Mouse (Mus musculus): ENCODE data around the gene Slc28a3. TPM values are rescaled to one million over a fixed set of nuclear protein-coding genes. Genes with fewer than 3 reads are reported as not detected.
A peak's percentile ranks its signal among the peaks of the same experiment; 100 is the strongest.

Slc28a3 gene
- polyA plus RNA-seq, 1 experiment from 2014 or later = not detected

GRCm38 (mm10) chr13:58536466-58537231 lies 74.0 kb downstream of the Slc28a3 start:
- Histone ChIP-seq H3K4me1 (replicated peaks) (no peaks in the 10 kb centered on the region), H3K9me3 (no peaks in the 10 kb centered on the region), H3K27ac (no peak overlapping the region), H3K36me3 (no peaks in the 10 kb centered on the region), H3K27me3 (ENCODE audit: insufficient read depth, poor library complexity, severe bottlenecking) (no peaks in the 10 kb centered on the region), H3K4me3 (no peak overlapping the region)
- 80% methylated on average over 2 of the region's 2 CpGs for WGBS
- DNase-seq (ENCODE audit: low spot score) = no peak

GRCm38 (mm10) chr13:58535321-58535720 lies 75.4 kb downstream of the Slc28a3 start:
- no peak overlapping the region for H3K27ac ChIP-seq
- no peaks in the 10 kb centered on the region for H3K27me3 ChIP-seq (ENCODE audit: insufficient read depth, poor library complexity, severe bottlenecking)
- no peaks in the 10 kb centered on the region for H3K36me3 ChIP-seq
- H3K4me1 ChIP-seq (replicated peaks) = no peaks in the 10 kb centered on the region
- 83% methylated on average over 2 of the region's 2 CpGs for WGBS
- H3K9me3 ChIP-seq = no peaks in the 10 kb centered on the region
- no peak for DNase-seq (ENCODE audit: low spot score)
- no peak overlapping the region for H3K4me3 ChIP-seq

GRCm38 (mm10) chr13:58534861-58535260 lies 75.8 kb downstream of the Slc28a3 start:
- Histone ChIP-seq H3K9me3 (no peaks in the 10 kb centered on the region), H3K27me3 (ENCODE audit: insufficient read depth, poor library complexity, severe bottlenecking) (no peaks in the 10 kb centered on the region), H3K27ac (no peak overlapping the region), H3K4me3 (no peak overlapping the region), H3K4me1 (replicated peaks) (no peaks in the 10 kb centered on the region), H3K36me3 (no peaks in the 10 kb centered on the region)
- DNase-seq (ENCODE audit: low spot score) = no peak
- WGBS = 89% methylated on average over 3 of the region's 3 CpGs

DNA sequence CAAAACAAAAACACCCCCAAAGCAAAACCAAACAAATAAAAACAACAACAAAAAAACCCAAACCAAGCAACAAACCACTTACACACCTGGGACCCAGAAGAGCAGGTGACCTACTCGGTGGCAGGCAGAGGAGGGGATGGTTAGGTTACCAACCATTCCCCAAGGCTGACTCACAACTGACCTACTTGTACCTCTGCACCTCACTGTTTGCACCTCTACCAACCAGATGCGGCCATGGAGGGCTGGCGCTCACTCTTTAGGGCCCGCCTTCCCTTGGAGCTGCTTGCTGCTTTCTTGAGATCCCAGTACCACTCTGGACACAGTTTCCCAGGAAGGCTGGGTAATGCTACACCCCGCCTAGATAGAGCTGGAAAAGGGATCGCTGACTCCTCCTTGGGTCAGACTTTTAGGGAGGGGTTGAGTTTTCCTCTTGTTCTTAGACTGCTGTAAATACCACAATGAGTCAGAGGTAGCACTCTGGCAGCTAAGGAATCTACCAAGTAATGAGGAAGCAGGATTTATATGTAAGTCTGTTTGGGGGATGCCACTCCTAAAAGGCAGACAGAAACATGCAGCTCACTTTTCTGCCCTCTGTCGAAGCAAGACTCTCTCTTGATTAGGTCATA lies 76.3 kb downstream of the Slc28a3 start:
- Histone ChIP-seq H3K27ac (no peak overlapping the region), H3K4me3 (no peak overlapping the region), H3K4me1 (replicated peaks) (0 out of 2 replicates have a peak, but pooled peaks cover 2% of the 10 kb centered on the region), H3K27me3 (ENCODE audit: insufficient read depth, poor library complexity, severe bottlenecking) (no peaks in the 10 kb centered on the region), H3K9me3 (no peaks in the 10 kb centered on the region), H3K36me3 (no peaks in the 10 kb centered on the region)
- WGBS = 82% methylated on average over 7 of the region's 7 CpGs
- no peak for DNase-seq (ENCODE audit: low spot score)

DNA sequence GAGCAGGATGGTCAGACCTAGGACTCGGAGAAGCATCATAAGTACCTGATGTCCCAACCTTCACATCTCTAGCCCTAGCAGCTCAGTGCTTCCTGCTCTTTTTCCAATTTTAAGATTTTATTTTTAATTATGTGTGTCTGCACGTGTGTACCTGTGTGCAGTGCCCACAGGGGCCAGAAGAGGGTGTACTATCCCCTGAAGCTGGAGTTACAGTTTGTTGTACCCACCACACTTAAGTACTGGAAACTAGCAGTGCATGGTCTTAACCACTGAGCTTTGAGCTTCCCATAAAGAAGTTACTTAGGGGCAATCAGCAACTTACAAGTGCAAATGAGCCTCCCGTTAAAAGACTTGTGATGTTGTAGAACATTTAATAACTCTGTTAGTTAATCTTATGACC lies 86.1 kb downstream of the Slc28a3 start:
- peaks cover 13% of the 10 kb centered on the region; the same call in 1 of the 2 replicates for H3K27me3 ChIP-seq (ENCODE audit: insufficient read depth, poor library complexity, severe bottlenecking)
- peaks cover 22% of the 10 kb centered on the region for H3K4me1 ChIP-seq (replicated peaks)
- 89% methylated on average over 3 of the region's 3 CpGs for WGBS
- no peaks in the 10 kb centered on the region for H3K36me3 ChIP-seq
- H3K9me3 ChIP-seq = no peaks in the 10 kb centered on the region
- DNase-seq (ENCODE audit: low spot score) = no peak
- H3K27ac ChIP-seq = no peak overlapping the region
- H3K4me3 ChIP-seq = no peak overlapping the region

DNA sequence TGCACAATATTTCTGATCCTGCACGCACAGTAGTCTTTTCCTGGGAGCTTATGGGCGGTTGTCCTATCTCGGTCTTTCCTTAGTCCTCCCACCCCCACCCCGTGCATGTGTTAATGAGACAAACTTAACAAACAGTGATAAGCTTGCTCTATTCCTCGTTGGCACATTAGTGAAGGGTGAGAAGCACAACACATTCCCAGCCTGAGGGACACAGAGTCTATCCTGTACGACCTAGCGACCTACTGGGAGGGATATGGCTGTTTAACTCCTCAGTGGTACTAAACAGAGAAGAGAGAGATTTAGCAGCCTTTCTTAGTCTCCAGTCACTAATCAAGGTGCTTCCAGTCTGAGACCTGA lies 86.9 kb downstream of the Slc28a3 start:
- WGBS = 74% methylated on average over 7 of the region's 7 CpGs
- no peak overlapping the region for H3K4me3 ChIP-seq
- H3K27me3 ChIP-seq (ENCODE audit: insufficient read depth, poor library complexity, severe bottlenecking) = peaks cover 13% of the 10 kb centered on the region; the same call in 1 of the 2 replicates
- DNase-seq (ENCODE audit: low spot score) = no peak
- no peak overlapping the region for H3K27ac ChIP-seq
- H3K36me3 ChIP-seq = no peaks in the 10 kb centered on the region
- no peaks in the 10 kb centered on the region for H3K9me3 ChIP-seq
- H3K4me1 ChIP-seq (replicated peaks) = peaks cover 20% of the 10 kb centered on the region

DNA sequence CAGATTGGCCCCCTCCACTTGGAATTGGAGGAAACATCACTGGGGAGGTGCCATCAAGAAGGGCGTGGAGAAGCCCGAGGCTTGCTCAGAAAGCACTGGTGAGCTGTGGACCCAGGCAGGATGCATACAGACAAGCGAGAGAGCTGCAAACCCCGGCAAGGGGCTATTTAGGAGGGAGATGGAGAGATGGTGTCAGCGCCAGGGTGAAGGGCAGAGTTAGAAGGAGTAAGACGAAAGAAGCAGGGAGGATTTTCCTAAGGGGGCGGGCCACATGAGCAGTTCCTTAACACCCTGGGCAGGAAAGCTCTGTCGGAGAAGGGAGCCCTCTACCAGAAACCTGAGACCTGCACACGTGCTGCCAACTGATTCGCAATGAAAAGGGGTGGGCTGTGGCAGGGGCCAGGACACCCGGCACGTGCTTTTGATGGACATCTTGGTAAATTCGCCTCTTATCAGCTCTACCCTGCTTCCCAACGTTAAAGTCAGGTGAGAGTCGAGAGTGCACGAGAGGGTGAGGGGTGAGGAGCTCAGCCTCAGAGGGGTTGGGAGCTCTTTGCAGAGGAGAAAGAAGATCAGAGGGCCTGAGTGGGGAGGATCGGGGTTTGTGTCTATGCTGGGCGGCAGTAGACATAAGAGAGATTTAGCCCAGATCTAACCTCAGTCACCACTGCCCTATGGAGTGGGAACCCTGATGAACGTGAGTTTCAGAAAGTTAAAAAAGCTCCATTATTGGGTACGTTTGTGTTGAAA lies 87.5 kb downstream of the Slc28a3 start:
- H3K4me1 ChIP-seq (replicated peaks) = peaks cover 23% of the 10 kb centered on the region
- no peak overlapping the region for H3K4me3 ChIP-seq
- 0 out of 2 replicates have a peak overlapping the region, but pooled peaks have one; percentile 12 for H3K27ac ChIP-seq
- no peaks in the 10 kb centered on the region for H3K36me3 ChIP-seq
- peak; percentile 31 for DNase-seq (ENCODE audit: low spot score)
- H3K27me3 ChIP-seq (ENCODE audit: insufficient read depth, poor library complexity, severe bottlenecking) = peaks cover 13% of the 10 kb centered on the region; the same call in 1 of the 2 replicates
- H3K9me3 ChIP-seq = no peaks in the 10 kb centered on the region
- 29% methylated on average over 20 of the region's 20 CpGs for WGBS

DNA sequence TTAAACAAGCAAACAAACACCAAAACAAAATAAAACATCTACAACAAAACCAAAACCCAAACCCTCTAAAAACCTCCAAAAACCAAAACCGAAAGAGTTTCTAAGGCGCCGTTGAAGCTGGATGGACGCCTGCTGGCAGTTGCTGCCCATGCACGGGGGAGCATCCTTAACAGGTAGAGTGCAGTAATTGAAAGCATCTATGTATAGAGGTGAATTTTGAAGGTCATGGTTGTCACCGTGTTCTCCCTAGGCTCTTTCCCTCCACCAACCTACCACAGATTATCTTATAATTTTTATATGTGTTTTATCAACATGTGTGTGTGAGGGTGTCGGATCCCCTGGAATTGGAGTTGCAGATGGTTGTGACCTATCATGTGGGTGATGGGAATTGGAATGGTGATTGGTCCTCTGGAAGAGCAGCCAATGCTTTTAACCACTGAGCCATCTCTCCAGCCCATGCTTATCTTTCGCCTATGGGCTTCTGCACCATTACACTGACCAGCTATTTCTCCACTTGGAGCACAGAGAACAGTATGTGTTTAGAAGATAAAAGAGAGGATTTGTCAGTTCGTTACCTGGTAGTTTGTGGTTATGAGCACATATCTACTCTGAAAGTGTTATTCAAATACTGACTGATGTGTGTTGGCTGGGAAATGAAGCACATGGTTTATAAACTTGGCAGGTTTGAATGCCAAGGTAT lies 89.2 kb downstream of the Slc28a3 start:
- WGBS = 93% methylated on average over 9 of the region's 9 CpGs
- Histone ChIP-seq H3K36me3 (no peaks in the 10 kb centered on the region), H3K27me3 (ENCODE audit: insufficient read depth, poor library complexity, severe bottlenecking) (peaks cover 13% of the 10 kb centered on the region; the same call in 1 of the 2 replicates), H3K27ac (no peak overlapping the region), H3K9me3 (no peaks in the 10 kb centered on the region), H3K4me1 (replicated peaks) (peaks cover 25% of the 10 kb centered on the region), H3K4me3 (no peak overlapping the region)
- no peak for DNase-seq (ENCODE audit: low spot score)

- Histone ChIP-seq H3K27me3 (ENCODE audit: insufficient read depth, poor library complexity, severe bottlenecking) (peaks cover 13% of the 10 kb centered on the region; the same call in 1 of the 2 replicates), H3K27ac (no peak overlapping the region), H3K4me3 (no peak overlapping the region), H3K9me3 (no peaks in the 10 kb centered on the region), H3K4me1 (replicated peaks) (peaks cover 25% of the 10 kb centered on the region), H3K36me3 (no peaks in the 10 kb centered on the region)
- DNase-seq (ENCODE audit: low spot score) = no peak
- 62% methylated on average over 7 of the region's 7 CpGs for WGBS
Measured at GRCm38 (mm10) chr13:58520580-58521330, 89.9 kb downstream of the Slc28a3 start.

GRCm38 (mm10) chr13:58520028-58520427 lies 90.6 kb downstream of the Slc28a3 start:
- DNase-seq (ENCODE audit: low spot score) = no peak
- peaks cover 25% of the 10 kb centered on the region for H3K4me1 ChIP-seq (replicated peaks)
- no peak overlapping the region for H3K4me3 ChIP-seq
- no peaks in the 10 kb centered on the region for H3K36me3 ChIP-seq
- 90% methylated on average over 9 of the region's 9 CpGs for WGBS
- no peaks in the 10 kb centered on the region for H3K9me3 ChIP-seq
- no peak overlapping the region for H3K27ac ChIP-seq
- peaks cover 13% of the 10 kb centered on the region; the same call in 1 of the 2 replicates for H3K27me3 ChIP-seq (ENCODE audit: insufficient read depth, poor library complexity, severe bottlenecking)

- Histone ChIP-seq H3K27ac (no peak overlapping the region), H3K36me3 (no peaks in the 10 kb centered on the region), H3K9me3 (no peaks in the 10 kb centered on the region), H3K27me3 (ENCODE audit: insufficient read depth, poor library complexity, severe bottlenecking) (no peaks in the 10 kb centered on the region), H3K4me3 (no peak overlapping the region), H3K4me1 (replicated peaks) (peaks cover 12% of the 10 kb centered on the region)
- 98% methylated on average over 4 of the region's 4 CpGs for WGBS
- DNase-seq (ENCODE audit: low spot score) = no peak
Measured at GRCm38 (mm10) chr13:58516277-58516676, 94.4 kb downstream of the Slc28a3 start.

- DNase-seq (ENCODE audit: low spot score) = no peak
- Histone ChIP-seq H3K36me3 (no peaks in the 10 kb centered on the region), H3K4me1 (replicated peaks) (peaks cover 7% of the 10 kb centered on the region; the same call in 1 of the 2 replicates), H3K27me3 (ENCODE audit: insufficient read depth, poor library complexity, severe bottlenecking) (no peaks in the 10 kb centered on the region), H3K9me3 (no peaks in the 10 kb centered on the region), H3K4me3 (no peak overlapping the region), H3K27ac (no peak overlapping the region)
- 88% methylated on average over 5 of the region's 5 CpGs for WGBS
Measured at GRCm38 (mm10) chr13:58515635-58516034, 95.0 kb downstream of the Slc28a3 start.
